In the genomic region with DNA sequence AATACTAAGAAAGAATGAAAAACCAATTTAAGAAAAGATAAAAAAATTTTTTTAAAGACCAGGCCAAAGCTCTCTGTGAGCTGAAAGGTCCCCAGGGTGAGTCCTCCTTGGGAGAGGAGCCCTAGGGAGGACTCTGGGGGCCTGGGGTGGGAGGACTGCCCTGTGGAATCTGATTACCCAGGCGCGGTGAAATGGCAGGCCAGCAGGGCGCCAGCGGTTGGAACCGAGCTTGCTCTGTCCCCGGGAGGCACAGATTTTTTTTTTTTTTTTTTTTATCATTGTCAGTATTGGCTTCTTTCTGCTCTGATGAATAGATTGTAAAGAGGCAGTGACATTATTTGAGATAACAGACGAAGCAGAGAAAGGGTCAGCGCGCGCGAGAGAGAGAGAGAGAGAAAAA, we compare ENCODE assay signal across 9 mouse cellular contexts. TPM values are rescaled to one million over a fixed set of nuclear protein-coding genes. Genes with fewer than 3 reads are reported as not detected.
DNase-seq lines count a peak whose midpoint lies in the region; ATAC-seq and TF ChIP-seq lines count a peak whose summit lies in the region.
"Had no signal": no experiment of that assay in that cellular context is flagged by ENCODE, and none has a peak within 500 bp of the region (broad histone marks: within the 10 kb centered on the region; RNA-seq: fewer than 3 reads in every experiment).

No protein-coding gene starts in this region.

- TF ChIP-seq CTCF in midbrain, postnatal 0 days (IDR thresholded peaks at IDR 0.05), result no peak
- TF ChIP-seq CTCF in left cerebral cortex, adult 2 months (IDR thresholded peaks at IDR 0.05), result no peak

- peak overlapping the region; percentile 37 for H3K4me3 ChIP-seq in kidney, embryonic 16.5 days (ENCODE audit: low read length)
- peak overlapping the region; percentile 7; the same call in 1 of the 2 replicates for H3K4me3 ChIP-seq in forebrain, embryonic 11.5 days (ENCODE audit: low read depth, low read length)
- H3K4me3 ChIP-seq in intestine, embryonic 16.5 days (ENCODE audit: low read length), result peak overlapping the region; percentile 37
- peak overlapping the region; percentile 19; the same call in 1 of the 2 replicates for H3K4me3 ChIP-seq in midbrain, postnatal 0 days (ENCODE audit: low read depth, low read length)
- no peak overlapping the region for H3K4me3 ChIP-seq in left cerebral cortex, adult 2 months
- H3K4me3 ChIP-seq: myocyte had no signal

- peak overlapping the region; percentile 63 for H3K4me2 ChIP-seq in kidney, embryonic 16.5 days (replicated peaks; ENCODE audit: low read depth, low read length)
- H3K4me2 ChIP-seq in forebrain, embryonic 11.5 days (ENCODE audit: low read depth, low read length, severe bottlenecking), result peak overlapping the region; percentile 40; the same call in 1 of the 2 replicates
- peak overlapping the region; percentile 67 for H3K4me2 ChIP-seq in intestine, embryonic 16.5 days (ENCODE audit: low read depth, low read length)
- H3K4me2 ChIP-seq in midbrain, postnatal 0 days (ENCODE audit: low read depth, low read length, poor library complexity, severe bottlenecking), result peak overlapping the region; percentile 50

- no peaks in the 10 kb centered on the region for H3K27me3 ChIP-seq in kidney, embryonic 16.5 days (ENCODE audit: insufficient read depth, low read length)
- H3K27me3 ChIP-seq in forebrain, embryonic 11.5 days (ENCODE audit: control insufficient read depth, insufficient read depth, low read length), result no peaks in the 10 kb centered on the region
- no peaks in the 10 kb centered on the region for H3K27me3 ChIP-seq in intestine, embryonic 16.5 days (replicated peaks; ENCODE audit: control insufficient read depth, insufficient read depth, low read length)
- no peaks in the 10 kb centered on the region for H3K27me3 ChIP-seq in midbrain, postnatal 0 days (ENCODE audit: insufficient read depth, low read length)

- no peak for DNase-seq in kidney, adult 18-20 months
- DNase-seq in forebrain, embryonic 11.5 days (ENCODE audit: low spot score), result peak; percentile 71
- DNase-seq in midbrain, postnatal 0 days (ENCODE audit: low spot score), result no peak
- no peak for DNase-seq in cerebellum, adult 18-20 months
- no peak for DNase-seq in left cerebral cortex, adult 11 months (ENCODE audit: low spot score)
- DNase-seq in left cerebral cortex, adult 2 months (ENCODE audit: extremely low spot score in 1 of 2, low spot score in 2 of 2), result no peak

- intact Hi-C loops in left cerebral cortex, adult 2 months (cut with DNase I), result no loop called here

- 4% methylated on average over 11 of the region's 11 CpGs for WGBS in kidney, embryonic 16.5 days
- WGBS in forebrain, embryonic 11.5 days, result under 1% methylated on average over 11 of the region's 11 CpGs
- WGBS in intestine, embryonic 16.5 days, result 4% methylated on average over 11 of the region's 11 CpGs
- 0% methylated on average over 11 of the region's 11 CpGs for WGBS in midbrain, postnatal 0 days

- peak overlapping the region; percentile 53 for H3K9ac ChIP-seq in kidney, embryonic 16.5 days (replicated peaks; ENCODE audit: low read length)
- peak overlapping the region; percentile 32; the same call in 1 of the 2 replicates for H3K9ac ChIP-seq in forebrain, embryonic 11.5 days (ENCODE audit: low read length)
- H3K9ac ChIP-seq in intestine, embryonic 16.5 days (ENCODE audit: low read depth, low read length), result peak overlapping the region; percentile 58
- H3K9ac ChIP-seq in midbrain, postnatal 0 days (replicated peaks; ENCODE audit: low read length, poor library complexity, severe bottlenecking), result peak overlapping the region; percentile 51; the same call in 1 of the 2 replicates

- H3K9me3 ChIP-seq in kidney, embryonic 16.5 days (ENCODE audit: low read length), result no peaks in the 10 kb centered on the region
- H3K9me3 ChIP-seq in forebrain, embryonic 11.5 days (ENCODE audit: control insufficient read depth, low read length), result no peaks in the 10 kb centered on the region
- H3K9me3 ChIP-seq in intestine, embryonic 16.5 days (ENCODE audit: control insufficient read depth, low read length), result no peaks in the 10 kb centered on the region
- H3K9me3 ChIP-seq in midbrain, postnatal 0 days (ENCODE audit: low read length), result no peaks in the 10 kb centered on the region

- H3K27ac ChIP-seq in kidney, embryonic 16.5 days (ENCODE audit: low read length), result peak overlapping the region; percentile 66
- peak overlapping the region; percentile 92 for H3K27ac ChIP-seq in forebrain, embryonic 11.5 days (ENCODE audit: low read depth, low read length)
- peak overlapping the region; percentile 80; the same call in 1 of the 2 replicates for H3K27ac ChIP-seq in intestine, embryonic 16.5 days (ENCODE audit: low read length)
- H3K27ac ChIP-seq in midbrain, postnatal 0 days (ENCODE audit: low read depth, low read length), result peak overlapping the region; percentile 75
- H3K27ac ChIP-seq in left cerebral cortex, adult 2 months, result no peak overlapping the region

- no peaks in the 10 kb centered on the region for H3K36me3 ChIP-seq in kidney, embryonic 16.5 days (ENCODE audit: insufficient read depth, low read length)
- no peaks in the 10 kb centered on the region for H3K36me3 ChIP-seq in forebrain, embryonic 11.5 days (ENCODE audit: control insufficient read depth, insufficient read depth, low read length)
- no peaks in the 10 kb centered on the region for H3K36me3 ChIP-seq in intestine, embryonic 16.5 days (ENCODE audit: control insufficient read depth, insufficient read depth, low read length)
- no peaks in the 10 kb centered on the region for H3K36me3 ChIP-seq in midbrain, postnatal 0 days (ENCODE audit: insufficient read depth, low read length)

- peaks cover 35% of the 10 kb centered on the region for H3K4me1 ChIP-seq in kidney, embryonic 16.5 days (ENCODE audit: insufficient read depth, low read length)
- H3K4me1 ChIP-seq in forebrain, embryonic 11.5 days (replicated peaks; ENCODE audit: control insufficient read depth, insufficient read depth, low read length), result peaks cover 35% of the 10 kb centered on the region
- peaks cover 26% of the 10 kb centered on the region for H3K4me1 ChIP-seq in intestine, embryonic 16.5 days (ENCODE audit: control insufficient read depth, insufficient read depth, low read length)
- peaks cover 13% of the 10 kb centered on the region; the same call in 1 of the 2 replicates for H3K4me1 ChIP-seq in midbrain, postnatal 0 days (ENCODE audit: insufficient read depth, low read length)

- peak; percentile 47; the same call in 1 of the 2 replicates for ATAC-seq in kidney, embryonic 16.5 days (ENCODE audit: low FRiP score, low TSS enrichment)
- ATAC-seq in forebrain, embryonic 11.5 days (replicated peaks; ENCODE audit: low FRiP score), result peak; percentile 40
- ATAC-seq in intestine, embryonic 16.5 days, result peak; percentile 49
- ATAC-seq in midbrain, postnatal 0 days (ENCODE audit: low FRiP score), result no peak

RNA-seq across cellular contexts. Expression of a gene that starts 22.9 kb away (rescaled TPM):
- polyA plus RNA-seq in kidney, embryonic 16.5 days (2015; fragmentation: Nextera tagmentation; extraction: Ambion mirVana), result 37.2 and 39.5 TPM in 2 replicates
- polyA plus RNA-seq in forebrain, embryonic 11.5 days (2014; fragmentation: Nextera tagmentation; extraction: Ambion mirVana), result 58.3 and 65.0 TPM in 2 replicates
- 61.0 and 61.7 TPM in 2 replicates for polyA plus RNA-seq in intestine, embryonic 16.5 days (2015; fragmentation: Nextera tagmentation; extraction: Ambion mirVana)
- 113 and 115 TPM in 2 replicates for total RNA-seq in midbrain, postnatal 0 days (2014; rRNA removed)
- 70.6 and 73.0 TPM in 2 replicates for polyA plus RNA-seq in midbrain, postnatal 0 days (2015; fragmentation: Nextera tagmentation; extraction: Ambion mirVana)
- total RNA-seq in left cerebral cortex, adult 2 months (2021), result 10 to 100 TPM; 26.1 to 30.8 TPM

RNA-seq across cellular contexts. Expression of a gene that starts 23.2 kb away (rescaled TPM):
- 35.8 and 36.9 TPM in 2 replicates for polyA plus RNA-seq in kidney, embryonic 16.5 days (2015; fragmentation: Nextera tagmentation; extraction: Ambion mirVana)
- 27.7 and 30.6 TPM in 2 replicates for polyA plus RNA-seq in forebrain, embryonic 11.5 days (2014; fragmentation: Nextera tagmentation; extraction: Ambion mirVana)
- 30.4 and 34.6 TPM in 2 replicates for polyA plus RNA-seq in intestine, embryonic 16.5 days (2015; fragmentation: Nextera tagmentation; extraction: Ambion mirVana)
- total RNA-seq in midbrain, postnatal 0 days (2014; rRNA removed), result 28.8 and 39.9 TPM in 2 replicates
- 38.6 and 39.0 TPM in 2 replicates for polyA plus RNA-seq in midbrain, postnatal 0 days (2015; fragmentation: Nextera tagmentation; extraction: Ambion mirVana)
- total RNA-seq in left cerebral cortex, adult 2 months (2021), result 10 to 100 TPM; 17.0 to 21.3 TPM
